Mouse (Mus musculus): ENCODE measurements around the gene Hmgb1. TPM values are rescaled to one million over a fixed set of nuclear protein-coding genes. Genes with fewer than 3 reads are reported as not detected.

Gene Hmgb1
- polyA plus RNA-seq, 1 experiment = 15.2 TPM

DNA sequence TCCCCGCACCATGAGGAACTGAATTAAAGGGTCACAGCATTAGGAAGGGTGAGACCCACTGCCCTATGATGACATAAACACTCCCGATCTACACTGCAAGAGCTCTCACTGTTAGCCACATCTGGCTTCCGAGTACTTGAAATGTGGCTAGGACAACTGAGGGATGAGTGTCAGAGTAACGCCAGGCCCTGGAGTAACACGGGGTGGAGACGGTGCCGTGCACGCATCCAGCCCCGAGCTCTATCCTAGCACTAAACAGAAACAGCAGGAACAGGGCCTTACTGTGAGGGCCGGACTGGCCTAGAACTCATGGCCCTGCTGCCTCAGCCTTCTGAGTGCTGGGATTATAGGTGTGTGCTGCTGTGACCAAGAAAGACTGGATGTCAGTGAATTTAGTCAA is 18.3 kb downstream of the Hmgb1 start:
- H3K27me3 ChIP-seq (ENCODE audit: control insufficient read depth, insufficient read depth, low read length) = no peaks in the 10 kb centered on the region
- H3K4me1 ChIP-seq (ENCODE audit: control insufficient read depth, insufficient read depth, low read length) = no peaks in the 10 kb centered on the region
- no peak overlapping the region for H3K27ac ChIP-seq (ENCODE audit: control insufficient read depth, insufficient read depth, low read depth, low read length)
- no peak for TF ChIP-seq CTCF (IDR thresholded peaks at IDR 0.05; ENCODE audit: control insufficient read depth, insufficient read depth, insufficient replicate concordance, low read depth, low read length)
- TF ChIP-seq POLR2A (IDR thresholded peaks at IDR 0.05; ENCODE audit: control insufficient read depth, low read depth, low read length) = no peak
- H3K36me3 ChIP-seq (ENCODE audit: control insufficient read depth, insufficient read depth, low read length) = no peaks in the 10 kb centered on the region
- no peak overlapping the region for H3K4me3 ChIP-seq (ENCODE audit: control insufficient read depth, low read depth, low read length)

DNA sequence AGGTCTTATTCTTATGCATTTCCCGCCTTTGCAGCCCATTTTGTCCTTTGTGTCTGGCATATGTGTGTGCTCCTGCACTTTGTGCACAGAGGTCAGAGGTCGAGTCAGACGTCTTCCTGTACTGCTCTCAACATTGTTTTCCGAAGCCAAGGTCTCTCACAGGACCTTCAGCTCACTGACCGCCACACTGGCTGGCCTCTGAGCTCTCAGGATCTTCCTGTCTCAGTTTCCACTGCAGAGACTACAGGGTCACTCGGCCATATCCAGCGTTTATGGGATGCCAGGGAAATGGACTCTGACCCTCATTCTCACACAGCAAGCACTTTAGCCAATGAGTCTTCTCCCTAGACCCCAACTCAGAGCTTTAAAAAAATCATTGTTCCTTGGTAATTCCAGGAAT is 19.4 kb downstream of the Hmgb1 start:
- Histone ChIP-seq H3K4me3 (ENCODE audit: control insufficient read depth, low read depth, low read length) (no peak overlapping the region), H3K27me3 (ENCODE audit: control insufficient read depth, insufficient read depth, low read length) (no peaks in the 10 kb centered on the region), H3K4me1 (ENCODE audit: control insufficient read depth, insufficient read depth, low read length) (no peaks in the 10 kb centered on the region), H3K36me3 (ENCODE audit: control insufficient read depth, insufficient read depth, low read length) (no peaks in the 10 kb centered on the region), H3K27ac (ENCODE audit: control insufficient read depth, insufficient read depth, low read depth, low read length) (no peak overlapping the region)
- no peak for TF ChIP-seq POLR2A (IDR thresholded peaks at IDR 0.05; ENCODE audit: control insufficient read depth, low read depth, low read length)
- TF ChIP-seq CTCF (IDR thresholded peaks at IDR 0.05; ENCODE audit: control insufficient read depth, insufficient read depth, insufficient replicate concordance, low read depth, low read length) = no peak

GRCm38 (mm10) chr5:149162890-149163289 is 21.4 kb downstream of the Hmgb1 start:
- no peaks in the 10 kb centered on the region for H3K4me1 ChIP-seq (ENCODE audit: control insufficient read depth, insufficient read depth, low read length)
- no peaks in the 10 kb centered on the region for H3K36me3 ChIP-seq (ENCODE audit: control insufficient read depth, insufficient read depth, low read length)
- H3K27me3 ChIP-seq (ENCODE audit: control insufficient read depth, insufficient read depth, low read length) = no peaks in the 10 kb centered on the region
- no peak for TF ChIP-seq POLR2A (IDR thresholded peaks at IDR 0.05; ENCODE audit: control insufficient read depth, low read depth, low read length)
- TF ChIP-seq CTCF (IDR thresholded peaks at IDR 0.05; ENCODE audit: control insufficient read depth, insufficient read depth, insufficient replicate concordance, low read depth, low read length) = no peak
- no peak overlapping the region for H3K4me3 ChIP-seq (ENCODE audit: control insufficient read depth, low read depth, low read length)
- no peak overlapping the region for H3K27ac ChIP-seq (ENCODE audit: control insufficient read depth, insufficient read depth, low read depth, low read length)

DNA sequence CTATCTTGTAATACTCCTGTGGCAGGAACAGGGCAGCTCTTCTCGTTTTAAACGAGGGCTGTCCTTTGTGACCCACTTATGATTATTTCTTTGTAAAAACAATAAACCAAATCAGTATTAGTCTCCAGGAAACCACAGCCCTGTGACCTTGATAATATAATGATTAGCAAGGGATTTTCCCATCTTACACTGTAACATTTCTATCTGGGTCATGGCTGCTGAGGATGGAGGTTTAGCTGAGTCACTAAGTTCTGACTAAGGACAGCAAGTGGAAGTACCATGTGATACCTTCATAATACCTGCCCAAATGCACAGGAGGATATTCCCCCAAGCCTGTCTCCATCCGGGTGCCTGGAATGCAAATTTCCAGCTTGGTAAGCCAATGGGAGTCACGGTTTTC is 23.8 kb downstream of the Hmgb1 start:
- H3K27me3 ChIP-seq (ENCODE audit: control insufficient read depth, insufficient read depth, low read length) = no peaks in the 10 kb centered on the region
- no peak overlapping the region for H3K4me3 ChIP-seq (ENCODE audit: control insufficient read depth, low read depth, low read length)
- no peaks in the 10 kb centered on the region for H3K4me1 ChIP-seq (ENCODE audit: control insufficient read depth, insufficient read depth, low read length)
- TF ChIP-seq POLR2A (IDR thresholded peaks at IDR 0.05; ENCODE audit: control insufficient read depth, low read depth, low read length) (no peak), CTCF (IDR thresholded peaks at IDR 0.05; ENCODE audit: control insufficient read depth, insufficient read depth, insufficient replicate concordance, low read depth, low read length) (no peak)
- no peaks in the 10 kb centered on the region for H3K36me3 ChIP-seq (ENCODE audit: control insufficient read depth, insufficient read depth, low read length)
- H3K27ac ChIP-seq (ENCODE audit: control insufficient read depth, insufficient read depth, low read depth, low read length) = no peak overlapping the region

DNA sequence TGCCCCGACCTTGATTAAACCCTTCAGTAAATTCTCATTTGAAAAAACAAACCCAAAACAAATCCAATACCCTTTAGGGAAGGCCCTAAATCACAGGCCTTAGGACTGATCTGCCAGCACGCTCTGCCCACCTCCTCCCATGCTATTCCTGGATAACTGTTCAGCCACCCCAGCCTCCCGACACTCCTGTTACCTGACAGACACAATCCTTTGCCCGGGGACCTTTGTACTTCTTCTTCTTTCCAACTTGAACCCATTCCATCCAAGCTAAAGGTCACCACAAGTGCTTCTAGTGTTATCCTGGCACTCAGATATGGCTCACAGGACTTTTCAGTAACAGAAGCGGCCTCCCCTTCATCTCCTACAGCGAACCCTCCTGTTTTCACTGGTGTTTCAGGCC is 25.3 kb downstream of the Hmgb1 start:
- TF ChIP-seq POLR2A (IDR thresholded peaks at IDR 0.05; ENCODE audit: control insufficient read depth, low read depth, low read length) (no peak), CTCF (IDR thresholded peaks at IDR 0.05; ENCODE audit: control insufficient read depth, insufficient read depth, insufficient replicate concordance, low read depth, low read length) (no peak)
- Histone ChIP-seq H3K27me3 (ENCODE audit: control insufficient read depth, insufficient read depth, low read length) (no peaks in the 10 kb centered on the region), H3K36me3 (ENCODE audit: control insufficient read depth, insufficient read depth, low read length) (no peaks in the 10 kb centered on the region), H3K4me3 (ENCODE audit: control insufficient read depth, low read depth, low read length) (no peak overlapping the region), H3K4me1 (ENCODE audit: control insufficient read depth, insufficient read depth, low read length) (no peaks in the 10 kb centered on the region), H3K27ac (ENCODE audit: control insufficient read depth, insufficient read depth, low read depth, low read length) (no peak overlapping the region)

DNA sequence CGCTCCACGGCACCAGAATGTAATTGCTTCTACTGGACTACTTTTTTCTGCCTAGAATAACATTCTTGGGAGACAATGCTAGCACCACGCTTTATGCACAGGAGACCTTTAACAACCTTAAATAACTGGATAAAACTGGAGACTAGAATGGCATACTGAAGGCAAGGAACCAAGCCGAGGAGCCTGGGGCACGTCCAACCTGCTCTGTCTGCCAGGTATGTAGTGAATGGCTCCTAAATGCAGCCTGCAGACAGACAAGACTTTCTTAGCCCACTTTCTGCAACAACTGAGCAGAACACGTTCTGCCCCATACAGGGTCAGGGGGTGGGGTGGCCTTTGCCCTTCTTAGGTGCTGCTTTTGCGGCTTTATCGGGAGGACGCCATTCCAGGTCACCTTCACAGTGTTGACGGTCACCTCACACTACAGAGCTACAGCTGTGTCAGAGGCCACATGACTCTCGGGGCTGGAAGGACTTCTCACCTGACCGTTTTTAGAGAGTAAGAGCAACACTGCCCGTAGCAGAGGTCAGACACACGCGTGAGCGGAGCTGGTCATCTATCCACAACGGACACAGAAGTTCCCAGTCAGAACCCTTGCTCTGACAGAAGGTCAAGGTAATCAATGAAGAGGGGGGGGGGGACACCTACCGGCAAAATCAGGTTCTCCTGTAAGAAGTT is 27.3 kb downstream of the Hmgb1 start:
- H3K36me3 ChIP-seq (ENCODE audit: control insufficient read depth, insufficient read depth, low read length) = no peaks in the 10 kb centered on the region
- H3K27ac ChIP-seq (ENCODE audit: control insufficient read depth, insufficient read depth, low read depth, low read length) = no peak overlapping the region
- TF ChIP-seq CTCF (IDR thresholded peaks at IDR 0.05; ENCODE audit: control insufficient read depth, insufficient read depth, insufficient replicate concordance, low read depth, low read length) (no peak), POLR2A (IDR thresholded peaks at IDR 0.05; ENCODE audit: control insufficient read depth, low read depth, low read length) (no peak)
- H3K4me1 ChIP-seq (ENCODE audit: control insufficient read depth, insufficient read depth, low read length) = no peaks in the 10 kb centered on the region; the same call in 1 of the 2 replicates
- H3K4me3 ChIP-seq (ENCODE audit: control insufficient read depth, low read depth, low read length) = no peak overlapping the region
- H3K27me3 ChIP-seq (ENCODE audit: control insufficient read depth, insufficient read depth, low read length) = no peaks in the 10 kb centered on the region

- Histone ChIP-seq H3K36me3 (ENCODE audit: control insufficient read depth, insufficient read depth, low read length) (no peaks in the 10 kb centered on the region), H3K27ac (ENCODE audit: control insufficient read depth, insufficient read depth, low read depth, low read length) (peak overlapping the region; percentile 30; the same call in 1 of the 2 replicates), H3K27me3 (ENCODE audit: control insufficient read depth, insufficient read depth, low read length) (no peaks in the 10 kb centered on the region), H3K4me3 (ENCODE audit: control insufficient read depth, low read depth, low read length) (no peak overlapping the region), H3K4me1 (ENCODE audit: control insufficient read depth, insufficient read depth, low read length) (no peaks in the 10 kb centered on the region; the same call in 1 of the 2 replicates)
- TF ChIP-seq CTCF (IDR thresholded peaks at IDR 0.05; ENCODE audit: control insufficient read depth, insufficient read depth, insufficient replicate concordance, low read depth, low read length) (no peak), POLR2A (IDR thresholded peaks at IDR 0.05; ENCODE audit: control insufficient read depth, low read depth, low read length) (no peak)
Observed at GRCm38 (mm10) chr5:149152774-149153155, 31.5 kb downstream of the Hmgb1 start.
